Mouse (Mus musculus) lung, postnatal 14 days (tissue): ENCODE measurements around the gene Pradc1.
"Not testable (repeated sequence)": the region's sequence is repeated elsewhere in the genome, so short reads cannot be mapped to it uniquely, and the experiment has no call there.

Source experiments
- DNase-seq: peaks from one replicate; pipeline ENCODE4 v3.0.0; 2021

Gene Pradc1

DNA sequence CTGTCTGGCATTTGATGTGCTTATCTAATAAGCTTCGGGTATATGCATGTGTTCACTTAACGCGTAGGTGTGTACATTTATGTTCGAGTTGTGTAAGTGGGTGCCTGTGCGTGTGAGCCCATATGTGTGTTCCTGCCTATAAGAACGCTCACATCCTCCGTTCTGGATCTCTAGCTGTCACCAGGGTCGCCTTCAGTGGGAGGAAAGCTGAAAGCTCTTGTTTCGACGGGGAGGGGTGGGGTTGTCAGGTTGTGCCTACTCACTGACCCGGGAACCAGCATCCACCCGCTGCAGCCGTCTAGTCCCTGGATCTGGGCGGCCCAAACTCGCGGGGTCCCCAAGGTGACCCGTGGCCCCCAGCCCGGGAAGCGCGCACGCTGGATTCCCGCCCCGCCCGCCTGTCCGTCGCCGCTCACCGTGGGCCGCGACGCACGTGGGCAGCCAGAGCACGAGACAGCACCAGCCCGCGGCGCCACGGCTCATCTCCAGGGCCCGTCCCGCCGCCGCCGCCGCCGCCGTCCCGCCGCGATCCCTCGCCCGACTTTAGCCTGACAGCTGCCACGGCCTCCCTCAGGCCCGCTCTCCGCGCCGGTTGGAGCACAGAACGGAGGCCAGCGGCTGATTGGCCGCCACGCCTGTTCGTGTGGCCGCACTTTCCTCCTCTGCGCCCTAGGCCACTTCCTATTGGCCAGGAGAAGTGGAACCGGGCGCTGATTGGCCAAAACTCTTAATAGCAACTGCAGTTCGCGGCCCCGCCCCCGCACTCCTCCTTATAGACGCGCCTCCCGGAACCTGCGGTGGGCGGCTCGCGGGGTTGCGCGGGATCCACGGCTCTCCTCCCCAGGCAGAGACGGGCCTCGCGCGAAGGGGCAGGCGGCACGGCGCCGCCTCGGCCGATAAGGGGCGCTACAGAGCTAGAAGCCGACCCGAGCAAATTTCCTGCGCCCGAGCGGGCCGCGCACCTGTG is 790 bp downstream of the Pradc1 start, which contains the start of gene Cct7:
Cct7 (plus strand) TSS at position 818 of the 967 bp plus-strand sequence.
- DNase-seq = peak; percentile 99

- not testable (repeated sequence) for DNase-seq
Observed at GRCm38 (mm10) chr6:85450140-85450539, 1.6 kb downstream of the Pradc1 start.

DNA sequence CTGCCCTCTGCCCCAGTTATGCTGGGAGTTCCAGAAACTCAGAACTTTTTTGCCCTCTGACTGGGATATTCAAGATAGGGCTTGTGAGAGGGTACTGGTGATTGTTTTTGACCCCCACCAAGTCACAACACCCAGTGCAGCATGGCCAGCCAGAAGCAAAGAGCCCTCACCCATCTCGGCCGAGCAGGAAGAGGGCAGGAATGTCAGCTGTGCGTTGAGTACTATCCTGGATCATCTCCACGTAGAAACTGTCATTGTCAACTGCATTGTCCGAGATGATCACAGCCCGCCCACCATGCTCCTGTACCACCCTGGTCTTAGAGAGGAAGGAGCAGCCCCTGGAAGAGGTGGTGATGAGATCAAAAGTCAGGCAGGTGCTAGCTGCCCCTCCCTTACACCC is 4.4 kb downstream of the Pradc1 start:
- no peak for DNase-seq

DNA sequence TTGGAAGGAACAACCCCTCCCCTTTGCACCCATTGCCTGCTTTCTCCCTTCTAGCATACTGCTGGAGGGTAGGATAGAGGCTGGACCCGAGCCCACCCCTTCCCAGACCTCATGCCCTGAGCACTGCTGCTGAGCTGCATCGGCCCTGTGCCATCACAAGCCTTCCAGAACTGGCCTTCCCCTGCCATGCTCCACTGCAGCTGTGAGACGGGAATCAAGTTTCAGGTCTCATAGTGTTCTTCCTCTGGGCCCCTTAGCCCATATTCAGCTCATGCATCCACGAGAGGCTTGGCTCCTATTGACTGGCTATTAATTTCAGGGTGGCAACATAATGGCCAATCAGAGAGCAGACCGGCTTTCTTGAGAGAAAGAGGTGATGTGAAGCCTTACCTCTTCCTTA is 6.5 kb downstream of the Pradc1 start:
- DNase-seq = no peak

- DNase-seq = no peak
Observed at GRCm38 (mm10) chr6:85444266-85444965, 7.4 kb downstream of the Pradc1 start.

DNA sequence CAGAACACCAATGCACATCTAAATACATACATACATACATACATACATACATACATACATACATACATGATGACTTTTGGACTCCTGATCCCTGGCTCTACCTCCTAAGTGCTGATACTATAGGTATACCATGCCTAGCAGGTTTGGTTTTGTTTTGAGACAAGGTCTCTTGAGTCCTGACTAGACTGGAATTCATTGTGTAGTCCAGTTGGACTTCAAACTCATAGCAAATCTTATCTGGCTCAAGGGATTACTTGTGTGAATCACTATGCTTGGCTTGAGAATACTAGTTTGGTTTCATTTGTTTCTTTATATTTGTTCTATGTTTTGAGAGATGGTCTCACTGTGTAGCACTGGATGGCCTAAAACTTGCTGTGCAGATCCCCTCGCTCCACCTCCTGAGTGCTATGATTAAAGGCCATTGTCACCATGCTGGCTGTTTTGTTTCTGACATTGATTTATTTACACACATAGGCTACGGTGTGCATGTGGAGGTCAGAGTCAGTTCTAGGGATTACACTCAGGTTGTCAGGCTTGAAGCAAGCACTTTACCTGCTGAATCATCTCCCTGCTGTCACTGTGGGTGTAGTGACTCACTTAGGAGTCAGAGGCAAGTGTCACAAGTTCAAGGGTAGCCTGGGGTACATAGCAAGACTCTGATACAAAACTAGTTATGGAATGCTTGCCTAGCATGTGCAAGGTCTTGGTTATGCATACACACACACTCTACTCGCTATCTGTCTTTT is 8.1 kb downstream of the Pradc1 start:
- DNase-seq = no peak

GRCm38 (mm10) chr6:85441142-85441541 is 10.6 kb downstream of the Pradc1 start:
- no peak for DNase-seq

DNA sequence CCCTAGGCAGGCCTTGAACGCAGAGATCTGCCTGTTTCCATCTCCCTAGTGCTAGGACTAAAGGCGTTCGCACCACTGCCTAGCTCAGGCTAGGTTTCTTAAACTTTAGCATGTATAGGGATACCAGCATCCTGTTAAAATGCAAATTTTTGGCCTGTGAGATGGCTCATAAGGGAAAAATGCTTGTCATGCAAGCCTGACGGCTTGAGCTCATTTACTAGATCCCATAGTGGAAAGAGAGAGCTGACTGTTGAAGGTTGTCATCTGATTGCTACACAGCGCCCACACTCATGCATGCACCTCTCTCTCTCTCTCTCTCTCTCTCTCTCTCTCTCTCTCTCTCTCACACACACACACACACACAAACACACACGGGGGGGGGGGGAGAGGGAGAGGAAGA is 15.1 kb downstream of the Pradc1 start:
- DNase-seq = no peak

DNA sequence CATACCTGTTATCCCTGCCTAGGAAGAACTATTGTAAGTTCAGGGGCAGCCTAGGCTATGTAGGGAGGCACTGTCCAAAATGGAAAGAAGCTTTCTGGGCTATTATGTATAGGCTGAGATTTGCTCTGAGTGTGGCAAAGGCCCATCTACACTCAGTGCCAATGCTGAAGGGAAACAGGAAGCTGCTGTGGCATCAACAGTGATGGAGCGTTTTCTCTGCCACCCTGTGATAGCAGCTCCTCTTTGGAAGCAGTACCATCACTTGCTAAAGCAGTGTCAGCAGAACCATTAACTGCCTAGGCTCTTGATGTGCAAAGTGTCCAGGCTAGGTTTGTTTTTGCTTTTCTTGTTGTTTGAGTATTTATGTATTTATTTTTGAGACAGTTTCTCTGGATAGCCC is 15.6 kb downstream of the Pradc1 start:
- no peak for DNase-seq

DNA sequence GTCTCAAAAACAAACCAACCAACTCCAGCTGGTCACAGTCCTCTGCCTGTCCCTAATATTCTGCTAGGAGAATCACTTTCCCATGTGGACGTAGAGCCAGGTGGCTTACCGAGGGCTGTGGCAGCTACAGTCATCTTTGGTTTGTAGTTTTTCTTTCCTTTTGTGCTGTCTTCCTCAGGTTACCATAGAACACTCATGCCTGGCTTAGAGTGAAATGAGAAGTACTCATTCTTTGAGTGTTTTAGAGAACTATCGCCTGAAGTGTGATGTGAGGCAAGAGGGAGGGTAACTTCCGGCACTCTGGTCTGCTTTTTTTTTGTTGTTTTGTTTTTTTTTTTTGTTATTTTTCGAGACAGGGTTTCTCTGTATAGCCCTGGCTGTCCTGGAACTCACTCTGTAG is 17.9 kb downstream of the Pradc1 start:
- DNase-seq = no peak

- DNase-seq = peak; percentile 86
Observed at GRCm38 (mm10) chr6:85431842-85432431, 19.8 kb downstream of the Pradc1 start, which contains the start of gene Smyd5. Gene Smyd5, plus strand, starts transcription at chr6:85431989.

- no peak for DNase-seq
Observed at GRCm38 (mm10) chr6:85431274-85431841, 20.4 kb downstream of the Pradc1 start.

- no peak for DNase-seq
Observed at GRCm38 (mm10) chr6:85423836-85424379, 27.9 kb downstream of the Pradc1 start, which contains the start of gene Noto. Gene Noto, plus strand, starts transcription at chr6:85423886.

- no peak for DNase-seq
Observed at GRCm38 (mm10) chr6:85419150-85419549, 32.6 kb downstream of the Pradc1 start.

DNA sequence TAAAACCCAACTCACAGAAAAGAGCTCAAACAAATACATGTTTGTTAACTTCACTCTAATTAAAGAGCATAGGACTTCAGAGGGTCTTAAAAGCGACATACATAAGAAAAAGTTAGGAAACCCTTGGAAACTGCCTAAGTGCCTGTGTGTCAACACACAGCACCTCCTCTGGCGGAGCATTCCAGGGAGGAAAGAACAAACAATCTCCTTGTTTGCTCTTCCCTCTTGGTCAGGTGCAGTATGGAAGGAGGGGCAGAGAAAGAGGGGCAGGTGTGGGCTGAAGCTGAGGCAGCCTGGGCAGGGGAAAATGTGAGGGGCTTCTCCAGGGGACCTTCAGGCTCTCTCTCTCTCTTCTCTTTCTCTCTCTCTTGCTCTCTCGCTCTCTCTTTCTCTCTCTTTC is 35.9 kb downstream of the Pradc1 start:
- DNase-seq = peak; percentile 20

DNA sequence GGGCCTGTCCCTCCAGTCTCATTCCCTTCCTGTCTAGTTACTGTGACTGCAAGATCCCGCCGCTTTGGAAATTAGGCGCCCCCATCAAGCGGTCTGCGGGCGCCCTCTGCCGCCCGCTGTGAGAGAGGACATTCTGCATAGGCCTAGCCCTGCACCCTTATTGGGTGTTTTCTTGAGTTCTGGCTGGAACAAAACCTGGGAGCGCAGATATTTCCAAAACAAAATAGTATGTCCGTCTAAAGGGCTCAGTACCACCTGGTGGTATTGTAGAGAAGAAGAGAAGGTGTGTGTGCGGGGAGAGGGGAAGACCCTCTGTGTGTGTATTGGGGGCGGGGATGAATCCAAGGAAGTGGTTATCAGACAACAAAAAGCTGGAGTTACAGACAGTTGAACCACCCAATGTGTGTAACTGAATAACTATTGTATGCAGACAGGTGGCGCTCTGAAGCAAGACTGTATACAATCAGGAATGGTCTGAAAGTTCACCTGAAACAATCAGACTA is 40.9 kb downstream of the Pradc1 start:
- peak; percentile 69 for DNase-seq

DNA sequence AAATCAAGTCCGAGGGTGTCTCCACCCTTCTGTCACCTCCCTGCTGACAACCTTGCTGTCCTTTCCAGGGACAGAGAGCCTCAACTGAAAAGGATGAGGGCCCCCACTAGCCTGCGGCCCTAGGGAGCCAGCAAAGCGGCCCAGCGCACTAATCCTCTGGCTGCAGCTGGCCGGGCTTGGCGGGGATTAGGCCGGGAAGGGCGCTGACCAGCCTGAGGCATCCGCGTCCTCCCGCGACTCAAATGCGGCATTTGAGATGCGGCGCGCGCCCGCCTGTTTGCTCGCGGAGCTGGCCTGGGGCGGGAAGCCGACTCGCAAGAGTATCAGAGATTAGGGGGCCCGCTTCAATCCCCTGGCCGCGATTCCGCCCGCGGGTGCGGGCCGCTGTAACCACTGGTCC is 42.8 kb downstream of the Pradc1 start:
- DNase-seq = no peak

DNA sequence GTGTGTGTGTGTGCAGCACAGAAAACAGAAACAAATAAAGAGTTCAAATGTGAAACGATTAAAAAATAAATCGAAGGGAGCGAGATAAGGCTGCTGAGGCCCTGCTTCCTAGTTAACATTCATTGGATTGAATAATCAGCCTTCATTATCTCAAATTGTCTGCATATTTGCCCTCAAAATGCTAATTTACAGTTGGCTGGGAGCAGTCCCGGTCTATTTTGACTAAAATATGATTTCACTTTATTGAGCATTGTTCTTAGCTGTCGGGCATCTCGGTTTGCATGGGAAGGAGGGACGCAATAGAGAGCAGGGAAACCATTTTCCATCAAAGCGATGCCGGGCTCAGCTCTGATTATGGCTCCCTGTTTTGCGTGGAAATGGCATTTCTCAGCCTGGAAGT is 48.7 kb downstream of the Pradc1 start:
- DNase-seq = no peak

DNA sequence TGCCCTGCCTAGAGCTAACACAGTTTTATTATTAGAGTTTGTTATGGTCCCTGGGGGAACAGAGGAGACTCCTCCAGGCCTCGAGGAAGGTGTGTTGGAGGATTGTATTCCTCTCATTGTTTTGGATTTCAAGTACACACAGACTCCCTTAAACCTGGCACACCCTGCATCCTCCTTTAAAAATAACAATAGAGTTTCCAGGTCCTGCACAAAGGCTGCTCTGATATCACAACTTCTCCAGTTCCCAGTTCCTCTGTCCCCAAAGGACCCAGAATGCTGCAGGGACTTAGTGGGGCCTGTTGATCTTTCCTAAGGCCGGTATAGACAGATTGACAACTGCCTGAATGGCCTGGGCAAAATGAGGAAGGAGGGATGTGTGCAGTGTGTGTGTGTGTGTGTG is 49.2 kb downstream of the Pradc1 start:
- no peak for DNase-seq

- DNase-seq = no peak
Observed at GRCm38 (mm10) chr6:85399715-85400114, 52.1 kb downstream of the Pradc1 start.

DNA sequence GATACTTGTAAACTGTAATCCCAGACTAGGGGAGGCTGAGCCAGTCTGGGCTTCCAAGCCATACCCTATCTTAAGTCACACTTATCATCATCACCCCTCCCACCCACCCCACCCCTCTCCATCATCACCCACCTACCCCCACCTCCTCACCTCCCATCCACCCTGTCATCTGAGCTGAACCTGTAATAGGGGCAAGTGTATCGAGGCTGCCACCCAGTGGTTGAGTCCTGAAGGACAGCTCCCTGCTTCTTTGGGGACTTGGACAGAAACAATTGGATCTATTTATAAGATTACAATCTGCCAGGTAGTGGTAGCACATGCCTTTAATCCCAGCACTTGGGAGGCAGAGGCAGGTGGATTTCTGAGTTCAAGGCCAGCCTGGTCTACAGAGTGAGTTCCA is 54.6 kb downstream of the Pradc1 start:
- DNase-seq = peak; percentile 46
